Mouse (Mus musculus): ENCODE measurements around the gene Slc30a10.

Gene Slc30a10

DNA sequence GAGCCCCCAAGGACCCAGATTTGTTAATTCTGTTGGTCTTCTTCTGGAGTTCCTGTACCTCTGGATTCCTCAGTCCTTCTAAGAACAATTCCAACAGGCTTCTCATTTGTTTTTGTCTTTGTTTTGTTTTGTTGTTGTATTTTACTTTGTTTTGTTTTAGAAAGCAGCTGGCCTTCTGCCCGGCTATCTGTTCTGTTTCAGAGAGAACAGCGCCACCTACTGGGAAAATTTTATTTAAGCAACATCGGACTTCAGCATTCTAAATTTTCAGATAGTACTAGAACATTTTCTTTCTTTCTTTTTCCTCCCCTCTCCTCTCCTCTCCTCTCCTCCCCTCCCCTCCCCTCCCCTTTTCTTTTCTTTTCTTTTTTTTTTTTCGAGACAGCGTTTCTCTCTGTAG lies 62.9 kb downstream of the Slc30a10 start:
- DNase-seq (ENCODE audit: low spot score): peak; percentile 89

All from embryo, embryonic 10.5 days (tissue).